ENCODE assay signal across 12 mouse cellular contexts in the genomic region with DNA sequence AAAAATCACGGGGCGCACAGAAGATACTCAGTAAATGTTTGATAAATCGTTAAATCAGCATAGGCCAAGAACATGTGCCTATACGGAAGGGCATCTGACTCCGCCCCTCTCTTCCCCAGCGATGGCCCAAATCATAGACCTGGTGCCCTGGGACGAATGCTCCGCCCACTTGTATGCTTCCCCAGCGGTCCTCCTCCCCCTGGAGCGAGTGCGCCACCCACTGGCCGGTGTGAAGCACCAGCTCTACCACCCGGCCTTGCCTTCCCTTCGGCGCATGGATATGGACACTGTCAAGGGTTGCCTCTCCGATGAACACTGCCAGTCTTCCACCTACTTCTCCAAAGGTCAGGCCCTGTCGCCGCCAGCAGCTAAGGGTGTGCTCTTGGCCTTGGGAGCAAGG. TPM values are rescaled to one million over a fixed set of nuclear protein-coding genes. Genes with fewer than 3 reads are reported as not detected.
DNase-seq lines count a peak whose midpoint lies in the region; ATAC-seq and TF ChIP-seq lines count a peak whose summit lies in the region.
"Had no signal": no experiment of that assay in that cellular context is flagged by ENCODE, and none has a peak within 500 bp of the region (broad histone marks: within the 10 kb centered on the region; RNA-seq: fewer than 3 reads in every experiment).

No protein-coding gene starts in this region.

- no peak overlapping the region for H3K9ac ChIP-seq in heart, postnatal 0 days (replicated peaks; ENCODE audit: low read depth, low read length)
- H3K9ac ChIP-seq: hindbrain, embryonic 15.5 days had no signal

- no peak overlapping the region for H3K4me2 ChIP-seq in heart, postnatal 0 days (ENCODE audit: low read depth, low read length)
- H3K4me2 ChIP-seq: hindbrain, embryonic 15.5 days had no signal

- no peak overlapping the region for H3K27ac ChIP-seq in heart, postnatal 0 days (ENCODE audit: low read depth)
- H3K27ac ChIP-seq in bone marrow, adult 2 months (ENCODE audit: control insufficient read depth, insufficient read depth, low read depth, low read length, poor library complexity): no peak overlapping the region
- H3K27ac ChIP-seq: hindbrain, embryonic 15.5 days; midbrain, embryonic 10.5 days had no signal

- TF ChIP-seq POLR2A in bone marrow, adult 2 months (IDR thresholded peaks at IDR 0.05; ENCODE audit: borderline replicate concordance, control insufficient read depth, low read depth, low read length): no peak

- H3K36me3 ChIP-seq in heart, postnatal 0 days (replicated peaks; ENCODE audit: control insufficient read depth, insufficient read depth, low read length): no peaks in the 10 kb centered on the region
- H3K36me3 ChIP-seq: hindbrain, embryonic 15.5 days; midbrain, embryonic 10.5 days had no signal

- H3K4me1 ChIP-seq in heart, postnatal 0 days (ENCODE audit: control insufficient read depth, insufficient read depth): no peaks in the 10 kb centered on the region
- no peaks in the 10 kb centered on the region; the same call in 1 of the 2 replicates for H3K4me1 ChIP-seq in bone marrow, adult 2 months (ENCODE audit: control insufficient read depth, insufficient read depth, low read length)

- no peak for TF ChIP-seq EP300 in heart, postnatal 0 days (IDR thresholded peaks at IDR 0.05; ENCODE audit: low read depth)

- H3K9me3 ChIP-seq in heart, postnatal 0 days (replicated peaks; ENCODE audit: control insufficient read depth, low read length): no peaks in the 10 kb centered on the region
- H3K9me3 ChIP-seq: hindbrain, embryonic 15.5 days; midbrain, embryonic 10.5 days had no signal

- H3K27me3 ChIP-seq in heart, postnatal 0 days (ENCODE audit: control insufficient read depth, insufficient read depth, low read length): no peaks in the 10 kb centered on the region
- H3K27me3 ChIP-seq: hindbrain, embryonic 15.5 days had no signal

- intact Hi-C loops in heart, postnatal 36 days (cut with DNase I): no loop called here

- peak; percentile 28; the same call in 1 of the 2 replicates for TF ChIP-seq CTCF in heart, postnatal 0 days (IDR thresholded peaks at IDR 0.05; ENCODE audit: low read depth)
- TF ChIP-seq CTCF in bone marrow, adult 2 months (IDR thresholded peaks at IDR 0.05; ENCODE audit: control insufficient read depth, insufficient read depth, low read length): peak; percentile 50

- WGBS in heart, postnatal 0 days: 71% methylated on average over 18 of the region's 18 CpGs
- WGBS in bone marrow, adult 2 months: 69% methylated on average over 18 of the region's 18 CpGs

- peak; percentile 24; the same call in 1 of the 2 replicates for ATAC-seq in heart, postnatal 0 days (ENCODE audit: insufficient read depth, low read depth)

- no peak for DNase-seq in heart, postnatal 0 days (ENCODE audit: low spot score)
- no peak for DNase-seq in heart, postnatal 36 days
- DNase-seq in ovary, postnatal 36 days (ENCODE audit: low spot score): peak; percentile 32
- DNase-seq in ovary, postnatal 10 days (ENCODE audit: low spot score): no peak
- DNase-seq in testis, postnatal 14 days (ENCODE audit: low spot score): peak; percentile 63
- no peak for DNase-seq in cerebellum, postnatal 25 days
- no peak for DNase-seq in thymus, postnatal 10 days (ENCODE audit: low spot score in 2 of 2)

- no peak overlapping the region for H3K4me3 ChIP-seq in heart, postnatal 0 days (ENCODE audit: low read depth, low read length)
- H3K4me3 ChIP-seq in bone marrow, adult 2 months (replicated peaks; ENCODE audit: control insufficient read depth, low read depth, low read length): no peak overlapping the region
- H3K4me3 ChIP-seq: hindbrain, embryonic 15.5 days; midbrain, embryonic 10.5 days had no signal

RNA-seq across cellular contexts. Expression of a gene that starts 2.5 kb away (rescaled TPM):
- total RNA-seq in heart, postnatal 0 days (2014; rRNA removed; ENCODE audit: low replicate concordance): not detected in 2 replicates
- polyA plus RNA-seq in heart, postnatal 0 days (2015; fragmentation: Nextera tagmentation; extraction: Ambion mirVana): not detected in 2 replicates
- not detected for total RNA-seq in heart, postnatal 36 days (2021)
- not detected in 2 replicates for polyA plus RNA-seq in bone marrow, adult 2 months (2011; ENCODE audit: insufficient read depth, insufficient read length, low replicate concordance, missing spikeins)
- total RNA-seq: left cerebral cortex, postnatal 36 days; neutrophil, adult 5-6 weeks had no signal
- polyA plus RNA-seq: midbrain, embryonic 10.5 days had no signal

RNA-seq across cellular contexts. Expression of a gene that starts 6.5 kb away (rescaled TPM):
- total RNA-seq in heart, postnatal 0 days (2014; rRNA removed; ENCODE audit: low replicate concordance): not detected in 2 replicates
- polyA plus RNA-seq in heart, postnatal 0 days (2015; fragmentation: Nextera tagmentation; extraction: Ambion mirVana): 1.1 and 1.4 TPM in 2 replicates
- total RNA-seq in heart, postnatal 36 days (2021): under 1 TPM; 0.64 to 0.98 TPM
- 0.70 and 2.1 TPM in 2 replicates for polyA plus RNA-seq in bone marrow, adult 2 months (2011; ENCODE audit: insufficient read depth, insufficient read length, low replicate concordance, missing spikeins)
- polyA plus RNA-seq: midbrain, embryonic 10.5 days had no signal

RNA-seq across cellular contexts. Expression of a gene that starts 18.9 kb away (rescaled TPM):
- total RNA-seq in heart, postnatal 0 days (2014; rRNA removed; ENCODE audit: low replicate concordance): 7.0 and 7.8 TPM in 2 replicates
- polyA plus RNA-seq in heart, postnatal 0 days (2015; fragmentation: Nextera tagmentation; extraction: Ambion mirVana): 3.0 and 3.6 TPM in 2 replicates
- 1 to 10 TPM; 8.1 to 8.7 TPM for total RNA-seq in heart, postnatal 36 days (2021)
- polyA plus RNA-seq in bone marrow, adult 2 months (2011; ENCODE audit: insufficient read depth, insufficient read length, low replicate concordance, missing spikeins): 1.1 and 3.3 TPM in 2 replicates

RNA-seq across cellular contexts. Expression of a gene that starts 19.2 kb away (rescaled TPM):
- 37.3 and 49.0 TPM in 2 replicates for total RNA-seq in heart, postnatal 0 days (2014; rRNA removed; ENCODE audit: low replicate concordance)
- 28.8 and 29.6 TPM in 2 replicates for polyA plus RNA-seq in heart, postnatal 0 days (2015; fragmentation: Nextera tagmentation; extraction: Ambion mirVana)
- total RNA-seq in heart, postnatal 36 days (2021): 10 to 100 TPM; 13.6 to 18.9 TPM
- 4.8 and 20.2 TPM in 2 replicates for polyA plus RNA-seq in bone marrow, adult 2 months (2011; ENCODE audit: insufficient read depth, insufficient read length, low replicate concordance, missing spikeins)

RNA-seq across cellular contexts. Expression of a gene that starts 39.2 kb away (rescaled TPM):
- 132 and 171 TPM in 2 replicates for total RNA-seq in heart, postnatal 0 days (2014; rRNA removed; ENCODE audit: low replicate concordance)
- 30.1 and 32.9 TPM in 2 replicates for polyA plus RNA-seq in heart, postnatal 0 days (2015; fragmentation: Nextera tagmentation; extraction: Ambion mirVana)
- 10 to 100 TPM; 58.7 to 67.8 TPM for total RNA-seq in heart, postnatal 36 days (2021)
- polyA plus RNA-seq in bone marrow, adult 2 months (2011; ENCODE audit: insufficient read depth, insufficient read length, low replicate concordance, missing spikeins): 0.63 TPM in 1 of 2 replicates, not detected in the other

Comparison
In these comparisons a context has a peak if more than half of its experiments do, and no peak if none do; other contexts are left out.
1. DNase-seq: peak in ovary, postnatal 36 days (single experiment) and testis, postnatal 14 days (single experiment); none in heart, postnatal 0 days (single experiment), heart, postnatal 36 days (0 of 2), ovary, postnatal 10 days (single experiment), cerebellum, postnatal 25 days (0 of 2) and thymus, postnatal 10 days (0 of 2).